Mouse (Mus musculus) heart, postnatal 0 days (tissue): ENCODE measurements around the gene Cnpy2.
"Not testable (repeated sequence)": the region's sequence is repeated elsewhere in the genome, so short reads cannot be mapped to it uniquely, and the experiment has no call there.

Experiments used
- CTCF ChIP-seq: IDR thresholded peaks from 2 replicates; pipeline ENCODE4 v1.5.1; 2016; ENCODE audit warnings: antibody characterized with exemption, control low read depth, low read depth
- EP300 ChIP-seq: IDR thresholded peaks from 2 replicates; pipeline ENCODE4 v1.6.1; 2016; ENCODE audit warnings: antibody characterized with exemption, low read depth

GRCm38 (mm10) chr10:128272819-128273439 is 49.3 kb upstream of the Cnpy2 start:
- TF ChIP-seq CTCF, EP300: not testable (repeated sequence)
